Mouse (Mus musculus) left cerebral cortex, adult 2 months (tissue): ENCODE measurements around the gene Gkn3. TPM values are rescaled to one million over a fixed set of nuclear protein-coding genes. Genes with fewer than 3 reads are reported as not detected.

Experiments used
- DNase-seq, 2 experiments: peaks; one replicate each; pipeline ENCODE4 v3.0.0; 2021 to 2022; ENCODE audit warnings: low spot score in 2 of 2, mixed read lengths in 1 of 2; ENCODE audit errors: extremely low spot score in 1 of 2
- H3K27ac ChIP-seq: fragments of 200-600 bp; 2 replicates; pipeline ENCODE4 v1.8.1; 2022
- H3K4me3 ChIP-seq: fragments of 200-600 bp; 2 replicates; pipeline ENCODE4 v1.8.1; 2022
- CTCF ChIP-seq: fragments of 200-600 bp; IDR thresholded peaks from 2 replicates; pipeline ENCODE4 v1.8.1; 2022; ENCODE audit warnings: antibody characterized with exemption, mild to moderate bottlenecking, moderate library complexity
- intact Hi-C: fragments of 180-260 bp; cut with DNase I; formaldehyde crosslinking; loops from one replicate; pipeline ENCODE4 v1.15.1; 2025
- total RNA-seq, 2 experiments: library from RNA; stranded (reverse); gene quantifications; 2 replicates each; pipeline ENCODE4 v1.2.3; 2021

The Gkn3 gene
- total RNA-seq, 2 experiments from 2014 or later, result 2.5 to 4.9 TPM

GRCm38 (mm10) chr6:87335091-87335934 lies 53.4 kb downstream of the Gkn3 start, which contains the start of gene Antxr1:
Antxr1 (minus strand) TSS chr6:87335821.
- peak; percentile 62 for TF ChIP-seq CTCF
- peak; percentile 38 to 47 for DNase-seq
- intact Hi-C loops, result loop anchor here (1.0 kb wide), 2 partner anchors 51 to 234 kb away; no protein-coding TSS in a partner anchor
- H3K4me3 ChIP-seq, result peak within 1 kb of the TSS; percentile 72
- H3K27ac ChIP-seq, result peak within 1 kb of the TSS; percentile 93

GRCm38 (mm10) chr6:87334361-87335090 lies 54.2 kb downstream of the Gkn3 start:
- peak; percentile 46 for TF ChIP-seq CTCF
- intact Hi-C loops, result loop anchor here (1.0 kb wide), 2 partner anchors 52 to 233 kb away; no protein-coding TSS in a partner anchor
- peak; percentile 33 to 52 for DNase-seq
- Histone ChIP-seq H3K27ac (peak overlapping the region; percentile 93), H3K4me3 (peak overlapping the region; percentile 72)

Other genes starting within 250 kb of the Gkn3 start
- gene Antxr1, start 53.1 kb downstream of the Gkn3 start, total RNA-seq, result 10 to 100 TPM; 12.7 to 15.7 TPM
- under 1 TPM in 1 of 2 experiments, not detected in 1; 0.27 TPM for gene Gkn1, start 38.0 kb downstream of the Gkn3 start, total RNA-seq
- not detected for gene Gkn2, start 15.6 kb downstream of the Gkn3 start, total RNA-seq
- not detected for gene Bmp10, start 40.1 kb upstream of the Gkn3 start, total RNA-seq
- 1 to 10 TPM; 8.5 to 9.6 TPM for gene Arhgap25, start 144.3 kb upstream of the Gkn3 start, total RNA-seq
- gene Prokr1, start 201.8 kb upstream of the Gkn3 start, total RNA-seq, result under 1 TPM; 0.18 to 0.33 TPM